Mouse (Mus musculus): ENCODE data around the gene Arhgap19.

DNA sequence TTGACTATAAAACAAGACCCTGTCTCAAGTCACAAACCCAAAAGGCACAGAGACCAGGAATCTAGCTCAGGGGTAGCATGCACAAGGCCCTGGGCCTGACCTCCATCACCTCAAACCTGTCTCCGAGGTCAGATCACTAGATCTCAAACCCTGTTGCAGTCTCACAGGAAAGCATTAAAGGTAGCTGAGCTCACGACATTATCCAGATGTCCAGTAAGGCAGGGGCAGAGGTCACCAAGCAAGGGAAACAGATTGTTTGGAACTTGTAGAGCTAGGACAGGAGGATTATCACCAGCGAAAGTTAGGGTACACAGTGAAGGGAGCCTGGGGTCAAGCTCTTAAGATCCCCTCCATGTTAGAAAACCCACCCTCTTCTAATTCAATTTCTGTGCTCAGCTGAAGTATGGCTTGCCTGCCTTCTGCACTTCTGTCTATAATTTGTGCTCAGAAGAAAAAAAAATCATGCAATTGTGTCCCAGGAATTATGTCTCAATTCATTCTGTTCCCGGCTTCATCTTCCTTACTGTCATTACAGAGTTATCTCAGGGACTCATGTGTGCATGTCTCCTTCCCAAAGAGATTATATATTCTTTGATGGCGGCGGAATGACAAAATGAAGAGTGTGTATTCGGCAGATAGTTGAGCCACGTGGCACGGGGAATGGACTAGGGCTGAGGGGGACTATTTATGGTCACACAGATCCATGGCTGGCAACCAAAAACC, 35.5 kb upstream of the Arhgap19 start:
- no peak for TF ChIP-seq EP300 (IDR thresholded peaks at IDR 0.05; ENCODE audit: insufficient read depth, low read depth, low read length)
- TF ChIP-seq POLR2A (IDR thresholded peaks at IDR 0.05; ENCODE audit: insufficient read depth, low read length): no peak
